Mouse (Mus musculus) neural tube, embryonic 13.5 days (tissue): ENCODE results near the gene Apold1. TPM values are rescaled to one million over a fixed set of nuclear protein-coding genes. Genes with fewer than 3 reads are reported as not detected.

ENCODE experiments used
- ATAC-seq: fragments of 200-750 bp; cut with Nextera tagmentation; 2 replicates; pipeline ENCODE4 v1.8.0; 2017; ENCODE audit warnings: low read depth, mild to moderate bottlenecking, moderate TSS enrichment, moderate library complexity
- H3K27ac ChIP-seq: fragments of 300-500 bp; sonication (generic); replicated peaks from 2 replicates; pipeline ENCODE4 v1.5.1; 2015; ENCODE audit warnings: moderate library complexity, mild to moderate bottlenecking, inconsistent platforms
- H3K27me3 ChIP-seq: fragments of 300-500 bp; sonication (generic); 2 replicates; pipeline ENCODE4 v1.6.1; 2015; ENCODE audit warnings: mild to moderate bottlenecking, inconsistent platforms
- H3K36me3 ChIP-seq: fragments of 300-500 bp; sonication (generic); 2 replicates; pipeline ENCODE4 v1.6.1; 2015; ENCODE audit warnings: mild to moderate bottlenecking, inconsistent platforms
- H3K4me1 ChIP-seq: fragments of 300-500 bp; sonication (generic); replicated peaks from 2 replicates; pipeline ENCODE4 v1.6.1; 2015; ENCODE audit warnings: inconsistent platforms
- H3K4me2 ChIP-seq: fragments of 300-500 bp; sonication (generic); 2 replicates; pipeline ENCODE4 v1.6.1; 2015; ENCODE audit warnings: inconsistent platforms, mild to moderate bottlenecking, moderate library complexity
- H3K4me3 ChIP-seq: fragments of 300-500 bp; sonication (generic); 2 replicates; pipeline ENCODE4 v1.5.1; 2015; ENCODE audit warnings: mild to moderate bottlenecking, inconsistent platforms
- H3K9ac ChIP-seq: fragments of 300-500 bp; sonication (generic); 2 replicates; pipeline ENCODE4 v1.6.1; 2015; ENCODE audit warnings: moderate library complexity, mild to moderate bottlenecking, inconsistent platforms
- H3K9me3 ChIP-seq: fragments of 300-500 bp; sonication (generic); 2 replicates; pipeline ENCODE4 v1.6.1; 2016; ENCODE audit warnings: inconsistent platforms
- WGBS: fragments of 180-500 bp; shearing (Covaris S2); methylation state at CpG from one replicate; pipeline ENCODE4 v1.1.7; 2015; 5-methylcytosine and 5-hydroxymethylcytosine counted together
- polyA plus RNA-seq: library from polyadenylated mRNA; unstranded; fragments of >200 nt; fragmentation: Nextera tagmentation; extraction: Ambion mirVana; gene quantifications from 2 replicates; pipeline ENCODE4 v1.2.1, GENCODE M21; 2015

Apold1 gene
- polyA plus RNA-seq, 1 experiment from 2014 or later: 3.0 TPM

DNA sequence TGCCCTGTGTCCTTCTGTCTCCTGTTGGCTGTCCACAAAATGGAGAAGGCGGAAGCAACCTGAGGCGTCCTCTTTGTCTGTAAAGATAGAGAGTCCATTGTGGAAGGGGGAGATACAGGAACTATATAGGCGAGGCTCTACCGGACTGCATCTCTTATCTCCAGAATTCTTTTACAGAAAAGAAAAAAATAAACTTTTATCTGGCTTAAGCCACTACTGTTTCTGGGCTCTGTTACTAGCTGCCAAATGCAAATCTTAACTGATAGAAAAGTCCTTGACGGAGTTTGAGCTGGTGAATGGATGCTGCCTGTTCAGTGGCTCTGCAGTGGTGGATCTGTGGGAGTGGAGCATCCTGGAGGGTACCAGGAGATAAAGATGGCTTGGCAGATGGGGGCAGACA is 30.2 kb upstream of the Apold1 start:
- H3K9ac ChIP-seq: no peak overlapping the region
- no peaks in the 10 kb centered on the region for H3K36me3 ChIP-seq
- no peak overlapping the region for H3K4me2 ChIP-seq
- no peak overlapping the region for H3K27ac ChIP-seq
- H3K27me3 ChIP-seq: no peaks in the 10 kb centered on the region
- no peaks in the 10 kb centered on the region for H3K9me3 ChIP-seq
- no peak overlapping the region for H3K4me3 ChIP-seq
- H3K4me1 ChIP-seq: peaks cover 6% of the 10 kb centered on the region; the same call in 1 of the 2 replicates
- ATAC-seq: no peak
- WGBS: 81% methylated on average over 5 of the region's 5 CpGs

DNA sequence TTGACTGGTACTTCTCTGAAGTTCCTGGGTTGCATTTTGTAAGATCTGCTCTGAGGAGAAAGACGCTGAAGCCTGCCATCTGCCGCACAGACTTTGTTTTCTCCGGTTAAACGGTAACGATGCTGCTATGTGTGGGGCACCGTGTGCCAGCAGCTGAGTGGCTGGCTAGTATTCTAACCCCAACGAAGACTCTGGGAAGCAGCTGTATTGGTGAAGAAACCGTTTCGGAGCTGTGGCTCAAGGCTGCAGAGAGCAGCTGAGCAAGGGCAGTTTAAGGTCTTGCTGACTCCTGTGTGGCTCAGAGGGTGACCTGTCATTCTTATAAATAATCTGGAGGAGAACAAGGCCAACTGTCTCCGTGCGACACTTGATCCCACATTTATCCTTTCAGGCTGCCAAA is 27.5 kb upstream of the Apold1 start:
- no peak overlapping the region for H3K27ac ChIP-seq
- no peaks in the 10 kb centered on the region for H3K27me3 ChIP-seq
- H3K9ac ChIP-seq: no peak overlapping the region; the same call in 1 of the 2 replicates
- H3K9me3 ChIP-seq: no peaks in the 10 kb centered on the region
- peaks cover 6% of the 10 kb centered on the region; the same call in 1 of the 2 replicates for H3K4me1 ChIP-seq
- 57% methylated on average over 11 of the region's 11 CpGs for WGBS
- no peak overlapping the region for H3K4me2 ChIP-seq
- no peak overlapping the region for H3K4me3 ChIP-seq
- no peaks in the 10 kb centered on the region for H3K36me3 ChIP-seq
- no peak for ATAC-seq

DNA sequence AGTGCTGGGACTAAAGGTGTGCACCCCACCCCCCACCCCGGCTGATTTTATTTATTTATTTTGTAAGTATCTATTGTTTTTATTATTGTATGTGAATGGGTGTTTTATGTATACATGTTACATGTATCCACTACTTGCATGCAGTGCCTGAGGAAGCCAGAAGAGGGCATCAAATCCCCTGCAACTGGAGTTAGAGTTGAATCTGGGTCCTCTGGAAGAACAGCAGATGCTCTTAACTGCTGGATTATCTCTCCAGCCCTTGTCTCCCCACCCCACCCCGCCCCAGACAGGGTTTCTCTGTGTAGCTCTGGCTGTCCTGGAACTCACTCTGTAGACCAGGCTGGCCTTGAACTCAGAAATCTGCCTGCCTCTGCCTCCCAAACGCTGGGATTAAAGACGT is 25.1 kb upstream of the Apold1 start:
- Histone ChIP-seq H3K36me3 (no peaks in the 10 kb centered on the region), H3K4me3 (no peak overlapping the region), H3K9ac (no peak overlapping the region), H3K27ac (no peak overlapping the region), H3K4me1 (peaks cover 18% of the 10 kb centered on the region), H3K9me3 (no peaks in the 10 kb centered on the region), H3K4me2 (no peak overlapping the region), H3K27me3 (no peaks in the 10 kb centered on the region)
- WGBS: 80% methylated on average over 4 of the region's 4 CpGs
- no peak for ATAC-seq

DNA sequence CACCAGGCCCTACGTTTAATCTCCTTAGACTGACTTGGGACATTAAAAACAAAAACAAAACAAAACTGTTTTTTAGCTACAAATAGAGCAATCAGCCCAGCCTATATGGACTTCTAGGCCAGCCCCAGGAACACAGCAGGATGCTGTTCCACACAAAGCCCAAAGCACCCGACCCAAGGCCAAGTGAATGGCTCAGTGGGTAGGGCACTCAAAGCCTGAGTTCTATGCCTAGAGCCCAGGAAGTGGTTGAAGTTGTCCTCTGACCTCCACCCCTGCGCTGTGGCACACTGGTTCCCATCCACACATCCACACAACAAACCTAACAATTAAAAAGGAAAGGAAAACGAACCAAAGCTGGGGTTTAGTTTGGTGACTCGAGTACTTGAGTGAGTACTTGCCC is 20.2 kb upstream of the Apold1 start:
- no peak for ATAC-seq
- H3K4me1 ChIP-seq: peaks cover 12% of the 10 kb centered on the region
- H3K36me3 ChIP-seq: no peaks in the 10 kb centered on the region
- no peak overlapping the region for H3K4me2 ChIP-seq
- 54% methylated on average over 5 of the region's 5 CpGs for WGBS
- no peaks in the 10 kb centered on the region for H3K9me3 ChIP-seq
- H3K27me3 ChIP-seq: no peaks in the 10 kb centered on the region
- H3K9ac ChIP-seq: no peak overlapping the region
- no peak overlapping the region for H3K27ac ChIP-seq
- H3K4me3 ChIP-seq: no peak overlapping the region

DNA sequence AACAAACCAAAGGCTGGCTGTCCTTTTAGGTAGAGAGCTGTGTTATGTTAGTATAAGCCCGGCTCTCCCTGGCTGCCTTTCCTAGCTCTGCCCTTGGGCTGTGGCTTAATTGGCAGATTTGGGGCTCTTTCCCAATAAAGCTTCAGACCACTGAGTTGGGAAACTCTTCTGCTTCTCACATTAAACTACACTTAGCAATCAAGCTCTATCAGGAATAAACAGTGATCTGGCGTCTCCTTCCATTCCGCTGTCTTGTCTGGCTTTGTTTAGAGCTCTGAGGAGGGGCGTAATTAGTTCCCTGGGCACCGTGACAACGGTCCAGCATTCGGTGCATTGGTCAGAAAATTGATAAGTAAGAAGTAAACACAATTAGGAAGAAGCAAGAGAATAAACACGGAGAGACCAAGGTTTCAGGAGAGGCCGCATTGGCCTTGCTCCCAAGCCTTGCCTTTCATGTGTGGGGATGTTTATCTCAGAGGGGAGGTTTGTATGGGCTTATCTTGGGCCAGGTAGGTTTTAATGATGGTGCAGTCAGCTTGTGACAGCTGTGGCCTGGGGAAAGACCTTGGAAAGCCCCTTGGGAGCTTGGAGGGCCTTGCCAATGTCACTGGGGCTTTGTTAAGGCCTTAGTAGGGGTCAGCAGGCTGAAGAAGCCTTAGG is 19.5 kb upstream of the Apold1 start:
- Histone ChIP-seq H3K9me3 (no peaks in the 10 kb centered on the region), H3K27me3 (no peaks in the 10 kb centered on the region), H3K4me2 (no peak overlapping the region), H3K4me1 (peaks cover 12% of the 10 kb centered on the region), H3K9ac (no peak overlapping the region), H3K36me3 (no peaks in the 10 kb centered on the region), H3K4me3 (no peak overlapping the region), H3K27ac (0 out of 2 replicates have a peak overlapping the region, but pooled peaks have one; percentile 2)
- 50% methylated on average over 9 of the region's 9 CpGs for WGBS
- no peak for ATAC-seq

DNA sequence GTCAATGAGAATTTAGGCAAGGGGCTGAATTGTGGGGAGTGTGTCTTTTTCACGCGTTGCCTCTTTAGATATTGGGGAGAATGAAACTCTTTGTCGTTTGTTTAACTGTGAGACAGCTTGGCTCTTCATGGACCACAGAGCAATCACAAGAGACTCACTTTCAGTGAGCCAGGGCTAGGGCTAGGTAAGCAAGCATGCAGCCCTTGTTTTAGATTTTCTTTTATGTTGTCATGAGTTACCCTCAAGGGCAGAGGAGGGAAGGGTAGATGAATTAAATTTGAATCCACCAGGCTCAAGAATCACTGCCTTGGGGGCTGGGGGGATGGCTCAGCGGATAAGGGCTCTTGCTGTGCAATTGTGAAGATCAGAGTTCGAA is 19.0 kb upstream of the Apold1 start:
- no peaks in the 10 kb centered on the region for H3K9me3 ChIP-seq
- 0 out of 2 replicates have a peak overlapping the region, but pooled peaks have one; percentile 2 for H3K27ac ChIP-seq
- H3K36me3 ChIP-seq: no peaks in the 10 kb centered on the region
- no peak overlapping the region for H3K4me2 ChIP-seq
- H3K27me3 ChIP-seq: no peaks in the 10 kb centered on the region
- 42% methylated on average over 5 of the region's 5 CpGs for WGBS
- no peak overlapping the region for H3K9ac ChIP-seq
- ATAC-seq: no peak
- H3K4me3 ChIP-seq: no peak overlapping the region
- peaks cover 12% of the 10 kb centered on the region for H3K4me1 ChIP-seq

DNA sequence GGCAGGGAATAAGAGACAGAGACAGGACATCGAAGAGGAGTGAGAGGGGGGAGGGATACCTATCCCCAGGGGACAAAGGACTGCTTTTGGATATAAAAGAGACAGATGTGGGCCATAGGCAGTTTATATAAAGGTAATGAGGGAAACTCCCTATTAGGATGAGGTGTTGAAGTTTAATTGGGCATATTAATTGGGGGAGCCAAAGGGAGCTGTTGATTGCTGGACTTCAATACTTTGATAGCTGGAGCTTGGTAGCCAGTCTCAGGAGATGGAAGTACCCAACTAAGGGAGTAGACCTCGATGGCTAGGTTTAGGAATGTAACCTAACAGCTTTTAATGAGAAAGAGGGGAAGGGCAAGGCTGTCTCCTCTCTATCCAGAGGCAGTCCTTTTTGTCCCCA is 17.6 kb upstream of the Apold1 start:
- Histone ChIP-seq H3K9me3 (no peaks in the 10 kb centered on the region), H3K27me3 (no peaks in the 10 kb centered on the region), H3K4me3 (no peak overlapping the region), H3K4me1 (peaks cover 12% of the 10 kb centered on the region), H3K27ac (no peak overlapping the region), H3K36me3 (no peaks in the 10 kb centered on the region), H3K4me2 (no peak overlapping the region), H3K9ac (no peak overlapping the region)
- 73% methylated on average over 2 of the region's 2 CpGs for WGBS
- ATAC-seq: no peak

DNA sequence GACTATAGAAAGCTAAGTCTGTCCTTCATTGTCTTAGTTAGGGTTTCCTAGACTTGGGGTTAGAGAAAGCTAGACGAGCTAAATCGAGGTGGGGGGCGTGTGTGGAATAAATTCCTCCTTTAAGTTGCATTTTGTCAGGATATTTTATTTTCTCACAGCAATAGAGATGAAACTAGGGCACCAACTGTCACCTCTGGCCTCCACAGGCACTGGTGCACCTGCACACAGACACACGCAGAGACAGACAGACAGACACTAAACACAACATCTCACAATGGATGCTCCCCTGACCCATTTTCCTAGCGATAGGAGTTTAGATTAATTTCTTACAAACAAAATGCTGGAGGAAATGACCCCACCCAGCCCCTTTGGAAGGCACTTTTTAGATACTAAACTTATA is 14.8 kb upstream of the Apold1 start:
- WGBS: 87% methylated on average over 5 of the region's 5 CpGs
- H3K27ac ChIP-seq: no peak overlapping the region
- H3K4me1 ChIP-seq: no peaks in the 10 kb centered on the region; the same call in 1 of the 2 replicates
- no peak for ATAC-seq
- H3K9me3 ChIP-seq: no peaks in the 10 kb centered on the region
- no peaks in the 10 kb centered on the region for H3K27me3 ChIP-seq
- no peak overlapping the region for H3K4me2 ChIP-seq
- no peak overlapping the region for H3K4me3 ChIP-seq
- H3K9ac ChIP-seq: no peak overlapping the region
- H3K36me3 ChIP-seq: no peaks in the 10 kb centered on the region

DNA sequence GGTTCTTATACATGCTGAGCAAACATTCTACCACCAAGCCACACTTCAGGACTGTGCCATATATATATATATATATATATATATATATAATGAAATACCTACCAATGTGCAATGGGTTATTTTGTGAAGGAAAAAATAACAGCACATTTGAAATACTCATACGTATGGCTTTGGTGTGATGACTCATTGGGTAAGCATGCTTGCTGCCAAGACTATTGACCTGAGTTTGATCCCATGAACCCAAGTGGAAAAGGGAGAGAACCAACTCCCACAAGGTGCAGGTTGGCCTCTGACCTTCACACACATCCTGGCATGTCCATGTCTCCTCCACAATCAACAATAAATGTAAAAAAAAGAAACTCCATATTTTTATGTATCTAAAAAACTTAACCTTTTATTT is 13.2 kb upstream of the Apold1 start:
- H3K27ac ChIP-seq: no peak overlapping the region
- 83% methylated on average over 1 of the region's 1 CpGs for WGBS
- no peak for ATAC-seq
- H3K36me3 ChIP-seq: no peaks in the 10 kb centered on the region
- H3K4me3 ChIP-seq: no peak overlapping the region
- no peaks in the 10 kb centered on the region for H3K9me3 ChIP-seq
- no peak overlapping the region for H3K4me2 ChIP-seq
- H3K4me1 ChIP-seq: no peaks in the 10 kb centered on the region
- H3K9ac ChIP-seq: no peak overlapping the region
- H3K27me3 ChIP-seq: no peaks in the 10 kb centered on the region

DNA sequence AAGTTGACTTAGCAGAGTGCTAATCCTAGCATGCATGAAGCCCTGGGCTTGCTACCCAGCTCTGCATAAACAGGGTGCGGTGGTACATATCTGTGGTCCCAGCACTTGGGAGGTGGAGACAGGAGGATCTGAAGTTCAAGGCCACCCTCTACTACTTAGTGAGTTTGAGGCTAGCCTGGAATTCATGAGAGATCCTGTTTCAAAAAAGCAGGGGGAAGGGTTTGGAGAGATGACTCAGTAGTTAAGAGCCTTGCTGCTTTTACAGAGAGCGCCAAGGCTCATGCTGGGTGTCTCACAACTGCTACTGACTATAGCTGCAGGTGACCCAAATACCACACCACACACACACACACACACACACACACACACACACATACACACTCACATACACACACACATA is 12.0 kb upstream of the Apold1 start:
- H3K27me3 ChIP-seq: no peaks in the 10 kb centered on the region
- H3K4me3 ChIP-seq: no peak overlapping the region
- ATAC-seq: no peak
- 98% methylated on average over 2 of the region's 2 CpGs for WGBS
- no peak overlapping the region for H3K9ac ChIP-seq
- H3K4me2 ChIP-seq: no peak overlapping the region
- no peaks in the 10 kb centered on the region for H3K9me3 ChIP-seq
- H3K36me3 ChIP-seq: no peaks in the 10 kb centered on the region
- H3K4me1 ChIP-seq: no peaks in the 10 kb centered on the region
- H3K27ac ChIP-seq: no peak overlapping the region

DNA sequence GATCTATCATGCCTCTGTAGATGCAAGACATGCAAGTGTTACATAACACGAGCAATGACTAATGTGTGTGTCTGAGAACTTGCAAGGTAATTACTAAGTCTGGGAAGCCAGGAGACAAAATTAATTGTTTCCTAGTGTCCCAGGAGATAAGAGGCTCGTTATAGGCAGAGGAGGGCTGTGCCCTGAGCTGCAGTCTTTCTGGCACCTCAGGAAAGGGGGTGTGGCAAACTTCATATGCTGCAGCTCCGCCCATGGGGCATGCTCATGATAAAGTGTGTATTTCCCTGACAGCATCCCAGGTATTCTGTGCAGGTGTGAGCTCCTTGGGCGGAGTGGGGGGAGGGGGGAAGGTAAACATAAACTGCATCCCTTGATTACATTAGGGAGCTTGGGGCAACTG is 9.4 kb upstream of the Apold1 start:
- H3K36me3 ChIP-seq: no peaks in the 10 kb centered on the region
- ATAC-seq: no peak
- H3K27ac ChIP-seq: no peak overlapping the region
- no peak overlapping the region for H3K9ac ChIP-seq
- peaks cover 7% of the 10 kb centered on the region; the same call in 1 of the 2 replicates for H3K4me1 ChIP-seq
- no peaks in the 10 kb centered on the region for H3K9me3 ChIP-seq
- no peak overlapping the region for H3K4me2 ChIP-seq
- H3K4me3 ChIP-seq: no peak overlapping the region
- H3K27me3 ChIP-seq: no peaks in the 10 kb centered on the region
- WGBS: 53% methylated on average over 4 of the region's 4 CpGs

DNA sequence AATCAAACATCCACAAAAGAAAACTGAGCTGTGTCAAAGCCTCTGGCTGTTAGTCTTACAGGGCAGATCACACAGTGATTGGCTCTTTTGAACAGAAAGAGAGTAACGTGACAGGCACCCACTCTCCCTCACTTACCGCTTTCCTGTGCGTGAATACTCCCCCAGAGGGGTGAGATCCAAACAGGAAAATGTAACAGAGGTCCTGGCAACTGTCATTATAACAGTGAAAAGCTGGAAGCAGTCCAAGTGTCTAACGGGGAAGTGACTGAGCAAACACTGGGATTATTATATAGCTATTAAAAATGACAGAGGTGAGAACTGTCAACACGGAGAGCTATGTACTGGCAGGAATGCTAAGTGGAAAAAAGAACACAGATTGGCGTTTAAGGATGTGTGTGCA is 4.9 kb upstream of the Apold1 start:
- Histone ChIP-seq H3K36me3 (no peaks in the 10 kb centered on the region), H3K4me1 (peaks cover 16% of the 10 kb centered on the region; the same call in 1 of the 2 replicates), H3K9me3 (no peaks in the 10 kb centered on the region), H3K9ac (no peak overlapping the region), H3K4me3 (no peak overlapping the region), H3K27ac (no peak overlapping the region), H3K4me2 (no peak overlapping the region), H3K27me3 (no peaks in the 10 kb centered on the region)
- ATAC-seq: no peak
- 45% methylated on average over 6 of the region's 6 CpGs for WGBS
